Mouse (Mus musculus) heart, embryonic 14.5 days (tissue): Measurements from ENCODE around the gene Crygn. TPM values are rescaled to one million over a fixed set of nuclear protein-coding genes. Genes with fewer than 3 reads are reported as not detected.
"Not testable (repeated sequence)": the region's sequence is repeated elsewhere in the genome, so short reads cannot be mapped to it uniquely, and the experiment has no call there.

Source experiments
- ATAC-seq: fragments of 200-750 bp; cut with Nextera tagmentation; 2 replicates; pipeline ENCODE4 v1.8.0; 2017; ENCODE audit warnings: low read depth, moderate TSS enrichment; ENCODE audit not compliant: insufficient number of reproducible peaks, insufficient read depth, low FRiP score
- H3K27ac ChIP-seq, 2 experiments: fragments of 200-500 bp in 1 of 2; fragments of 300-500 bp in 1 of 2; sonication (generic) in 1 of 2; replicated peaks in 1 of 2; 2 replicates each; pipeline ENCODE4 v1.5.1; 2012 to 2014; ENCODE audit warnings: low read depth in 2 of 2, low read length in 2 of 2, control low read depth in 1 of 2, mild to moderate bottlenecking in 1 of 2, mixed read lengths in 1 of 2; ENCODE audit not compliant: control insufficient read depth in 1 of 2, insufficient read depth in 1 of 2
- H3K27me3 ChIP-seq: fragments of 300-500 bp; sonication (generic); 2 replicates; pipeline ENCODE4 v1.6.1; 2014; ENCODE audit warnings: mild to moderate bottlenecking, low read length, control low read depth; ENCODE audit not compliant: control insufficient read depth, insufficient read depth
- H3K36me3 ChIP-seq: fragments of 300-500 bp; sonication (generic); 2 replicates; pipeline ENCODE4 v1.6.1; 2014; ENCODE audit warnings: mild to moderate bottlenecking, control low read depth, low read length, mixed read lengths; ENCODE audit not compliant: control insufficient read depth, insufficient read depth
- H3K4me1 ChIP-seq, 2 experiments: fragments of 200-500 bp in 1 of 2; fragments of 300-500 bp in 1 of 2; sonication (generic) in 1 of 2; 2 replicates each; pipeline ENCODE4 v1.6.1; 2012 to 2014; ENCODE audit warnings: low read length in 2 of 2, control low read depth in 1 of 2, mixed read lengths in 1 of 2; ENCODE audit not compliant: control insufficient read depth in 2 of 2, insufficient read depth in 2 of 2
- H3K4me2 ChIP-seq: fragments of 300-500 bp; sonication (generic); 2 replicates; pipeline ENCODE4 v1.6.1; 2014; ENCODE audit warnings: mild to moderate bottlenecking, low read length
- H3K4me3 ChIP-seq, 2 experiments: fragments of 200-500 bp in 1 of 2; fragments of 300-500 bp in 1 of 2; sonication (generic) in 1 of 2; 2 replicates each; pipeline ENCODE4 v1.5.1; 2012 to 2014; ENCODE audit warnings: low read length in 2 of 2, mild to moderate bottlenecking in 2 of 2, control low read depth in 1 of 2, low read depth in 1 of 2, moderate library complexity in 1 of 2; ENCODE audit not compliant: control insufficient read depth in 1 of 2, insufficient read depth in 1 of 2
- H3K9ac ChIP-seq: fragments of 300-500 bp; sonication (generic); 2 replicates; pipeline ENCODE4 v1.6.1; 2014; ENCODE audit warnings: mild to moderate bottlenecking, low read length
- H3K9me3 ChIP-seq: fragments of 300-500 bp; sonication (generic); 2 replicates; pipeline ENCODE4 v1.6.1; 2016; ENCODE audit warnings: low read length, control low read depth; ENCODE audit not compliant: control insufficient read depth
- WGBS: fragments of 180-500 bp; shearing (Covaris S2); extraction: QIAGEN DNeasy Blood & Tissue Kit; methylation state at CpG from one replicate; pipeline ENCODE4 v1.1.7; 2014; 5-methylcytosine and 5-hydroxymethylcytosine counted together
- polyA plus RNA-seq: library from polyadenylated mRNA; unstranded; fragments of >200 nt; fragmentation: Nextera tagmentation; extraction: Ambion mirVana; gene quantifications from 2 replicates; pipeline ENCODE4 v1.2.1, GENCODE M21; 2014

The Crygn gene
- polyA plus RNA-seq, 1 experiment from 2014 or later = not detected

DNA sequence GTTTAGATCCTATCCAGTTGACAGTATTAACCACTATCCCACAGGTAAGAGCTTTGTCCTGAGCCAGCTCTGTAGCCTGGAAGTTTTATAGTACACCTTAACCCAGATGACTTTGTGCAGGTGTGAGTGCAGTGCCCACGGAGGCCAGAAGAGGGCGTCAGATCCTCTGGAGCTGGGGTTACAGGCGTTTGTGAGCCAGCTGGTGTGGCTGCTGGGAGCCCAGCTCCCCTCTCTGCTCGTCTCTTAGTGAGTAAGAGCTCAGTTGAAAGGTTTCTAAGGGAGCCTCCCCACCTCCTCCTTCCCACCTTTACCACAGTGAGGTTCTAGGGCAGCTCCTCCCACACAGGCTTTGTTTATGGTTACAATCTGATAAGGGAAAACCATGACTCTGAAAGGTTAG is 18.9 kb upstream of the Crygn start:
- Histone ChIP-seq H3K4me3 (no peak overlapping the region), H3K27ac (no peak overlapping the region), H3K27me3 (no peaks in the 10 kb centered on the region), H3K4me1 (peaks cover 2 to 4% of the 10 kb centered on the region in 2 experiments; a peak in 1 of 4 replicates), H3K9ac (no peak overlapping the region), H3K36me3 (no peaks in the 10 kb centered on the region), H3K4me2 (no peak overlapping the region), H3K9me3 (no peaks in the 10 kb centered on the region)
- 64% methylated on average over 4 of the region's 4 CpGs for WGBS
- no peak for ATAC-seq

DNA sequence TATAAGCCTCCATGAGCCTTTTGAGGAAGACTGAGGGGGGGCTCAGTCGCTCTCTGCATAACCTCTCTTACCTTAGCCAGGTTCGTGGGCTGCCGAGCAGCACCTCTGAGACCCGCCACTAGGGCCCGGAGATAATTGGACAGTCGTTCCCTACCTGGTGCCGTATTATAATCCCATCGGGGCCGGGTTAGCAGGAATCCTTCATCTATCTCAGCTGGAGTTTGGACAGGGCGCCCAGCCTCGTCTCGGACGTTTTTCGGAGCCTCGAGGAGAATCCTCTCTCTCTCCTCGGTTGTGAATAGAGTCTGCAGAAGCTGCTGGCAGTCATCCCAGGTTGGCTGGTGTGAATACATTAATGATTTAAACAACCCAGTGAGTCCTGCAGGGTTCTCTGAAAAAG is 16.7 kb upstream of the Crygn start:
- not testable (repeated sequence) for H3K36me3 ChIP-seq

DNA sequence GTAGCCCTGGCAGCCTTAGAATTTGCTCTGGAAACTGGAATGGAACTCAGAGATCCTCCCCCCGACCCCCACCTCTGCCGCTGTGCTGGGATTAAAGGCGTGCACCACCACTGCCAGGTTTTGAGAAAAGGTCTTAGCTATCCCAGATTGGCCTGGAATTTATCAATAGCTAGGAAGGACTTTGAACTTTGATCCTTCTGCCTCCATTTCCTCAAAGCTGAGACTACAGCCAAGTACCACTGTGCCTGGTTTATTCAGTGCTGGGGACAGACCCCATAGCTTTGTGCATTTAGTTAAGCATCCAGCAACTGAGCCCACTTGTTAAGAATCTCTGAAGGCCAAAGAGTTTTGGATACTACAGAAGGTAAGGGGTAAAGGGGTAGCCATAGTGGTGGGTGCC is 877 bp downstream of the Crygn start:
- Histone ChIP-seq H3K9ac (no peak overlapping the region), H3K27ac (no peak overlapping the region), H3K4me1 (peaks cover 5 to 7% of the 10 kb centered on the region in 2 experiments), H3K4me3 (no peak overlapping the region), H3K27me3 (no peaks in the 10 kb centered on the region), H3K9me3 (no peaks in the 10 kb centered on the region), H3K4me2 (no peak overlapping the region), H3K36me3 (no peaks in the 10 kb centered on the region)
- no peak for ATAC-seq
- 57% methylated on average over 3 of the region's 3 CpGs for WGBS

More for the DNA sequence above, 16.7 kb upstream of the Crygn start:
- 90% methylated on average over 16 of the region's 16 CpGs for WGBS
- not testable (repeated sequence) for H3K4me2 ChIP-seq, H3K9ac ChIP-seq, H3K4me3 ChIP-seq, ATAC-seq, H3K27me3 ChIP-seq, H3K4me1 ChIP-seq, H3K27ac ChIP-seq, H3K9me3 ChIP-seq

DNA sequence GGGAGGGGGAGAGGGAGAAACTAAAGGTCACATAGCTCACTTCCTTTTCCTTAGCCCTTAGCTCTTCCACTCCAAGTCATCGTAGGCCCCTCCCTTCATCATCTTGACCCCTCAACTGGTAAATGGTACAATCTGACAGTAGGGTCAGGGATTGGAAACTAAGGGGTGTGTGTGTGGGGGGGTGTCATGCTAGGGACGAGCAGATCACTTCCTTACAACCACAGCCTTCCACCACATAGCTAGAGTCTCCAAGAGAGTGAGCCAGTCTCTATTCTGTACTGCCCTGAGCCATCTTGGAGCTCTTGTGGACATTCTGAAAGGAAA is 5.7 kb downstream of the Crygn start:
- ATAC-seq = no peak
- peak overlapping the region; percentile 96 to 97; a peak in 3 of 4 replicates for H3K27ac ChIP-seq
- H3K9me3 ChIP-seq = no peaks in the 10 kb centered on the region
- peak overlapping the region; percentile 91 for H3K4me2 ChIP-seq
- H3K4me3 ChIP-seq = peak overlapping the region; percentile 62 to 84; a peak in 2 of 4 replicates
- no peak overlapping the region for H3K9ac ChIP-seq
- H3K4me1 ChIP-seq = peaks cover 17 to 24% of the 10 kb centered on the region in 2 experiments
- no peaks in the 10 kb centered on the region for H3K27me3 ChIP-seq
- WGBS = 7% methylated on average over 2 of the region's 2 CpGs
- H3K36me3 ChIP-seq = no peaks in the 10 kb centered on the region

DNA sequence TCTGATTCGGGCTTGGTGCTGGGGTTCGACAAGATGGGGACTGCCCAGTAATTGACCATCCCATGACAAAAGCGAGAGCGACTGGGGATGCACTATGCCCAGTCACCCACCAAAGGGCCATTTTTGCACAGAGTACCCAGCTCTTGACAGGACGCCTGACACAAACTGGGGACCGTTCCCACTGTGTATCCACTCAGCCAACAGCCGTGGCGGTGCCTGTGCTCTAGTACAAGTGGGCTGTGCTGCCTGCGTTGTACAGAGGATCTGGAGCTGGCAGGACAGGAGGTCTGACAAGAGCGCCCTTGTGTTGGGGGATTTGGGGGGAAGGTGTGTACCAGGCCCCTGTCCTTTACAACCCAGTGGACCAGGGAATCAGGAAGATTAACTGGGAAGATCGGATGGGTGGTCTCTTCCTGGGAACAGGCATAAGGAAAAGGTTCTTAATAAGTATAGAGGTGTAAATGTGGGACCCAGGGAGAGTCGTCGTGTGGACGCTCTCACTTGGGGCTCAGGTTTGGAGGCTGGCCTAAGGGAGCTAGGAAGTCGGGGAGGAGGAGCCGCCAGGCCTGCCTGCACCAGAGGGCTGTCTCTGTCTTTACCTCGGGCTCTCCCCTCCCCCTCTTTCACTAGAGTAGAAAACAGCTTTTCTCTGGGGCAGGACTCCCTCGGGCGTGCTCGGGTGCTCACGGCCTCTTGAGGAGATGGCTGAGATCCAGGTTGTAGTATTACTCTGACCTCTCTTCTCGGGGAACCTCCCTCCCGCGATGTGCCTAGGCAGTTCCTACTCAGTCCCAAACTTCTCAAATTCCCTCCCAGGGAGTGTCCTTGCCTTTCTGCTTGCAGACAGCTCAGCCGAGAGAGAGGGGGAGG is 6.3 kb downstream of the Crygn start:
- Histone ChIP-seq H3K9ac (peak overlapping the region; percentile 90), H3K27ac (peak overlapping the region; percentile 96 to 97), H3K4me3 (peak overlapping the region; percentile 62 to 84), H3K9me3 (no peaks in the 10 kb centered on the region), H3K36me3 (no peaks in the 10 kb centered on the region), H3K27me3 (no peaks in the 10 kb centered on the region), H3K4me1 (peaks cover 17 to 24% of the 10 kb centered on the region in 2 experiments), H3K4me2 (peak overlapping the region; percentile 91)
- peak; percentile 51 for ATAC-seq
- 2% methylated on average over 25 of the region's 25 CpGs for WGBS

DNA sequence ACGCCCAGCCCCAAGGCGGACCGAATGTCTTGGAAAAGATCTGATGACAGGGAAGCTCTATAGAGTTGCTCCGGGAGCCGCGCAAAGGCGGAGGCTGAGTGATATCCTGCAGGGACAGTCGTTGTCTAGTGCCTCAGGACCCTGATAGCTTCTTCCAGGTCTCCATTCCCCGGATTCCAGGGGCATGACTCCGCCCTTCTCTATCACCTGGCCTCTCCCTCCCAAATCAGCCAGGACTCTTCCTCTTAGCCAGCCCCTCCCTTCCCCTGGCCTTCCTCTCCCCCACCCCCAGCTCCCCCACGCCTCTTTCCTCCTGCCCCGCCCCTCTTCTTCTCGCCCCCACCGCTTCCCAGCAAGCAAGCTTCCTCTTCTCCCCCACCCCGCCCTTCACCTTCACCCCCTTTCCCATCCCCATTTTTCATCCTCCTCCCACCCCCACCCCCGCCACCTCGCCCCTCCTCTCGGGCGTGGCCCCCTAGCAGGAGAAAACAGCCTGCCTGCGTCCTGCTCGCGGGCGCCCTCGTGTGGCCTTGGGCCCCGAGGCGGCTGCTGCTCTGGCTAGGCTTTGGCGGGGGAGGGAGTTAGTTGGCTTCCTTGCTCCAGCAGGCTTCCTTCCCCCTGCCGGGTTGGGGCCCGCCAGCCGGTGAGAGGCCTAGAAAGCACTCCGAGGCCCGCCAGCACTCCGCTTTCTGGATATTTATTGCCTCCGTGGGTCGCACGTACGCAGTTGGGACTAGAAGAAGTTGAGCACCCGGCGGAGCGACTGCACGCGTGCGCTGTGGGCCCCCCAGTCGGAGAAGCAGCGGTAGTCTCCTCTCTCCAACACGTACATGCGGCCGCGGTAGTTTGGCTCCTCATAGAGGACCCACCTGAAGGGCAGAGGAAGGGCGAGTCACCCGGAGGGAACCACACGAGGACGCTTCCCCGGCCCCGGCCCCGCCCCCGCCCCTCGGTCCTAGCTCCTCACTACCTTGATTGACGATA is 7.2 kb downstream of the Crygn start:
- H3K27me3 ChIP-seq = no peaks in the 10 kb centered on the region
- no peaks in the 10 kb centered on the region for H3K9me3 ChIP-seq
- 2% methylated on average over 59 of the region's 59 CpGs for WGBS
- peak; percentile 78 for ATAC-seq
- H3K4me1 ChIP-seq = peaks cover 16 to 24% of the 10 kb centered on the region in 2 experiments
- H3K9ac ChIP-seq = peak overlapping the region; percentile 90
- H3K36me3 ChIP-seq = no peaks in the 10 kb centered on the region
- peak overlapping the region; percentile 96 to 97 for H3K27ac ChIP-seq
- peak overlapping the region; percentile 91 for H3K4me2 ChIP-seq
- H3K4me3 ChIP-seq = peak overlapping the region; percentile 62 to 84

DNA sequence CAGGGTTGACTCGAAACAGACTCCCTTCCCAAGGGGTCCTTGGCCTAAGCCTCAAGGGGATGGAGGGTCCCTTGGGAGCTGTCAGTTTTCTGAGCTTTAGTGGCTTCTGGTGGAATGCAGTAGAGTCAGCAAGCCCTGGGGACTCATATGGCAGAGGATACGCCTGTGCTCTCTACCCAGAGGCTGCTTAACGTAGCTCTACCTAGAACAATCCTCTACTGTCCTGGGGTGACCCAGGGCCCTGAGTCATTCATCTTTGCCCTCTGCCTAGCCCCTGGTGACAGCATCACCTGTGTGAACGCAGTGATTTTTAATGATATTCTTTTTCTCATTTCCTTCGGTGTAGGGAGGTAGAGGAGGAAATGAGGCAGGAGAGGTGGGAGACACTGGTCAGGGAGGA is 8.1 kb downstream of the Crygn start:
- ATAC-seq = no peak
- WGBS = 70% methylated on average over 5 of the region's 5 CpGs
- peak overlapping the region; percentile 90; the same call in 1 of the 2 replicates for H3K9ac ChIP-seq

More for the DNA sequence above, 8.1 kb downstream of the Crygn start:
- H3K4me3 ChIP-seq = peak overlapping the region in 1 of 2 experiments; percentile 62; a peak in 1 of 4 replicates
- no peaks in the 10 kb centered on the region for H3K27me3 ChIP-seq
- peaks cover 16 to 24% of the 10 kb centered on the region in 2 experiments for H3K4me1 ChIP-seq
- H3K4me2 ChIP-seq = peak overlapping the region; percentile 91
- no peaks in the 10 kb centered on the region for H3K9me3 ChIP-seq
- H3K36me3 ChIP-seq = no peaks in the 10 kb centered on the region
- H3K27ac ChIP-seq = peak overlapping the region in 1 of 2 experiments; percentile 64; a peak in 2 of 4 replicates
